Mouse (Mus musculus) mesoderm, embryonic 11.5 days (tissue): ENCODE data around the gene Cabcoco1.

Source experiments
- DNase-seq: peaks from one replicate; pipeline ENCODE4 v3.0.0-alpha.2; 2012; ENCODE audit warnings: low read depth, low spot score

The Cabcoco1 gene

DNA sequence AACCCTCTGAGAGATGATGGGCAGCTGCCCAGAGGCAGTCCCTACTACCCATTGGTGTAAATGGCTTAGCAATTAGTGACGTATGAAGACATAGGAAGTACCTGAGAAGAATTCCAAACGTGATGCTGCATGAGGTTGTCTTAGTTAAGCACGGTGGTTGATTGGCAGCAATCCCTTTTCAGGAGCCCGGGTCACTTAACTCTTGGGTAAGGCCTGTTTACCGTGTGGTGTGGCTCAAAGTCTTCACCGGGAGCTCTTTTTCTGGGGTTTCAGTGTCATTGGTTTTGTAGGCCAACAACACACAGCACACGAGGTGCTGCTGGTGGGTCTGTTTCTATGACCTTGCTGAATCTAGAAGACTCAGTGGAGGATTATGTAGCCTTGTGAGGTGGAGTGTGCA, 105.9 kb downstream of the Cabcoco1 start:
- no peak for DNase-seq

DNA sequence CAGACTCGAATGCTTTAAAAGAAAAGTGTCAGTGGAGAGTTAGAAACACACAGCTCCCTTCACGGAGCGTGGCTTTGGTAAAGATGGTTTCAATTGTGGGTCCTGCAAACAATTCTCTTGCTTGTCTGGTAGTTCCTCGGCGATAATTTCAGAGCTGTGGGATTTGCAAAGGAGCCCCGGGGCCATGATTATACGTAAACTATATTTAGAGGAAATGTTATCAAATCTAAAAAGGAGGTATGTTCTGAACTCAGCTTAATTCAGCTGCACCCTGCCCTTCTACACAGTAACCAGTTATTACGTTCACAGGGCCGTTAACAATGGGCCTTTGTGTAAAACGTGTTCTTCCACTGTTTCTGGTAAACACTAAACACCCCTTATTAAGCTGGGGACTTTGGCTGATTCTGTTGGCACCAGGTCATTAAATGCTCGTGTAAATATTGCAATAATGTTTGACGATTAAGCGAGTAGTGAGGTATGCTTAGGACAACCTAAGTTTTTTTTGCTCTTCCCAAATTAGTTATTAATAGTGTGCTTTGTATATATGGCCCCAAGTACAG, 106.6 kb downstream of the Cabcoco1 start:
- no peak for DNase-seq

DNA sequence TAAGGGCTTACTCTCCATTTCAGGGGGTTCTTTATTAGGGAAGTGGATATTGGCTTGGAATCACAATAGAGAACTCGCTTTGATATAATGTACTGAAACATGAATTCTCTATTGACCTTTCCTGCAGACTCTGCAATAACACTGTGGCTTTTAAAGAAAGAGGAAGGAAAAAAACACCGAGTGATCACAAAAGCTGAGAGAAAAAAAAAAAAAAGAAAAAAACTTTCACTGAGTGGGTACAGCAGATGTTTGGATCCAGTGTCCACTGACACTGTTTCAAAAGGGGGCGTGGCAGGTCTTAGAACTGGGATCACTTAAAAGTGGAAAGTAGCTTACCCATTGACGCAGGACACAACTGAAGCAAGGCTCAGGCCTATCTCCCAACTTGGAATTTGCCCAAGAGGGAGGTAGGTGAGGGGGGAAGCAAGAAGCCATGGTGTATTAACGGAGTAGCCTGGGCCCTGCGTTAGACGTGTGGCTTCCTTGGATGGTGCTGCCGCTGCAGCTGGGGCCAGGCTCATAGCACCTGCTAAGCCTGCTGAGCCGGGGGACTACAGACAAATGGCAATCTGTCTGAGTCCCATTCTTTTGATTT, 107.6 kb downstream of the Cabcoco1 start:
- DNase-seq = no peak

DNA sequence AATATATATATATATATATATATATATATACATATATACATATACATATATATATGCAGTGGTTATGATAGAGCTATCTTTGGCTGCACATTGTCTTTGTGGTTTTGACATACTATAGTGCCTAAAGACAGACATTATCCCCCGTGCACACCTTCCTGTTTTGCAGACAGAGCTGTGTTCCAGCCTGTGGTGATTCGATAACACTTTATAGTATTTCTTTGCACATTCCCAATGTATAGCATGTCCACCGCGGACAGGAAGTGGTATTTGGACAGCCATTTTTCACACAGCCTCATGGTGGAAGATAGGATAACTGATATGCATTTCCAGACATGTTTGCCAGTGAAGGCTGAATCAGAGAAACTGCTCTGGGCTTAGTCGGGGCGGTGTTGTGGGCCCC, 110.3 kb downstream of the Cabcoco1 start:
- no peak for DNase-seq

DNA sequence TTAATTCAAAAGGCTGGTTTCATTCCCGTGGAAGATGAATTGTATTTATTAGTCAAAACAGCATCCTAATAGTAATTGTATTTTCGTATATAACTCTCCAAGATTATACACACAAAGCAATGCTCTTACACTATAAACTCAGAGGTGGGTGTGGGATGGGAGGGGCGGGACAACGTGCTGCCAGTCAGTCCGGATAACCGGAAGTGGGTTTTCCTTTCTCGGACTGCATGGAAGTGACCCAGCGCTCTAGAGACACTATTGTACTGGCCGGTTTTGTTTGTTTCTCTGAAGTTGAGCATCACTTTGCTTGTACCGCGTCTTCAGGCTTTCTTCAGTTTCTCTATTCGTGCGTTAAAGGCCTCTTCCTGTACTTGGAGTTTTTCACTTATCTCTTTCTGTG, 110.8 kb downstream of the Cabcoco1 start:
- no peak for DNase-seq

DNA sequence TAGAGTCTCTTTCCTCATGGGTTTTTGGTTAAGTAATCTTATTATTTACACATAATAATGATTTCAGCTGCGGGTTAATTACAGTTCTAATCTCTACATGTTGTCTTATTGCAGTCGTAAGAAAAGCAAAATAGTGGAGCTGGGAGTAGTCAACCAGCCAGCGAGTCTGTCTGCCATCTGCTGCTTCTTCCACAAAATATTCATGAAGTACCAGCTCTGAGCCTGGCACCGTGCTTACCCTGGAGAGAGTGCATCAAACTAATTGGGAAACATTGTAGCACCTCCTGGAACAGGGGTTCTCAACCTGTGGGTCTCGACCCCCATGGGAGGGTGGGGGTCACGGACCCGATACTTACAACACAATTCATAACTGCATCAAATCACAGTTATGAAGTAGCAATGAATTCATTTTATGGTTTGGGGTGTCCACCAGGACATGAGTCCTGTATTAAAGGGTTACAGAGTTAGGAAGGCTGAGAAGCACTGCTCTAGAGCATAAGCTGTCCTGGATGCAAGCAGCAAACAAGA, 121.2 kb downstream of the Cabcoco1 start:
- DNase-seq = no peak

DNA sequence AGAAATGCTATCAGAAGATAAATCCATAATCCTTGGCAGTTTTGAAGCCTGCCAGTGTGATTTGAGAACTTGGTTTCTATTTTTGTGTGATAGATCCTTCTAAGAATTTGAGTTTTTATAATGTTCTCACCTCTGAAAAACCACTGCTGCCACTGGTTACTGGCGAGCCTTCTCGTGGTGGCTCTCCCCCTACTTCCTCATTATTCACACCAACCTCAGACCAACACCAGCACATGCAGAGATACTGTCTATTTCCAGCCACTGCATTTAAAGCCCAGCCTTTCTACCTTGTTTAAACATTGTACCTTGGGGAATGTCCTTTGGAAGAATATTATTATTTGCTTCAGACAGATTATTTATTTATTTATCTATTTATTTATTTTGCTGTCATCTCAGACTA, 121.8 kb downstream of the Cabcoco1 start:
- no peak for DNase-seq

DNA sequence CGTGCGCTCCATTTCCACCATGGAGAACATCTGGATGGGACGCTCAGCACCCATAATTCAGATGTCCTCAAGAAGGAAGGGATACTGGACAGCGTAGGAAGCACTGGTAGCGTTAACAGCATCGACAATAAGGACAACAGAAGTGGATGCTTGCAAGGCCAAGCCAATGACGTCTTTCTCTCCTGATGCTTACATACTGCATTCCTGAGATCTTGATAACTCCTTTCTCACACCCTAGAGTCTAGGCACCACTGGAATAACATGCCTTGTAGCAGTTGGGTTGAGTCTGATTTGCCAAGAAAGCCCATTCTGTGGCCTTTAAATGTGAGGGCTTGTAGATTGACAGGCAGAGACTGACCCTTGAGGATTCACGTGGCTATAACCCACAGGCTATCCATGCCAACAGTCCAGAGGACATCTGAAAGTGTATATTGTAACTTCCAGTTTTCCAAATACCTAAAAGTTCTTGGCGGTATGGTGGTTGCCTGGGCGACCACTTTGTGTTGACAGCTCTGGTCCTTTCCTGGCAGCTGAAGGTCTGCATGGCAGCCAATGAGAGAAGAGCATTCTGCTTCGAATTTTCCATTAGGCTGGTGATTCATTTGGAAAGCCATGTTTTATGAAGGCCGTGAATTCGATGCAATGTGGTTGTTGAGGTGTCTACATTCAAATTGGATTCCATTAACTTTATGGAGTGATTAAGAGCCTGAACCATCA, 124.5 kb downstream of the Cabcoco1 start:
- DNase-seq = no peak

DNA sequence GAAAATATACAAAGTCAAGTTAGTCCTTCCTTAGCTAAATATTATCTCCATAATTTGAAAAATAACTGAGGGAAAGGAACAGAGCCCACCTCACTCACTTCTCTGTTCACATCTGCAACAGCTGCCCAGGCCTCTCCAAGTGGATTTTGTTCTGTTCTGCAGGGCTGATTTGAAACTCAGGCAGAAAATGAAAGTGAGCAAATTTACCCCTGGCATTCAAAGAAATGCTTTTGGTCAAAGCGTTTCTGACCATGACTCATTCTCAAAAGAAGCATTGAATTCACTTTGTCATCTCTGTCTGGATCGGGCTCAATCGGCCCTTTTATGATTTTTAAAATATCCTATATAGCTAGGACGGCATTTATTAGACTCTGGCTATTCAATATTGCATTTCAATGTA, 135.8 kb downstream of the Cabcoco1 start:
- no peak for DNase-seq

DNA sequence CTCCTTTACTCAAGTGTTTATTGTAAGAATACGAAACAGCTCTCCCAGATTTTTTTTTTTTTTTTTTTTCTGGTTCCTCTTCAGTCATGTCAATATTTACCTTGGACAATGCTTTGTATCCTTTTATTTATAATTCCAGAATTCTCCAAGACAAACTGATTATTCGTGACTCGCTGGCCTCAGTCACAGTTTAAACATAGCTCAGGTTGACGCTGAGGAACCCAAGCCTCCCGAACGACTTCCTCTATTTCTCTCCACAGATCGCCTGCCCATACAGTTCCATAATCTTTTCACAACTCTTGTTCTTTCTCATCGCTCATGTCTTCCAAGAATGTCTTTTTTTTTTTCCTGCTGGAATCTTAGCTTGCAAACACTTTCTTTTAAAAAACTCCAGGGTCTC, 144.9 kb downstream of the Cabcoco1 start:
- no peak for DNase-seq

DNA sequence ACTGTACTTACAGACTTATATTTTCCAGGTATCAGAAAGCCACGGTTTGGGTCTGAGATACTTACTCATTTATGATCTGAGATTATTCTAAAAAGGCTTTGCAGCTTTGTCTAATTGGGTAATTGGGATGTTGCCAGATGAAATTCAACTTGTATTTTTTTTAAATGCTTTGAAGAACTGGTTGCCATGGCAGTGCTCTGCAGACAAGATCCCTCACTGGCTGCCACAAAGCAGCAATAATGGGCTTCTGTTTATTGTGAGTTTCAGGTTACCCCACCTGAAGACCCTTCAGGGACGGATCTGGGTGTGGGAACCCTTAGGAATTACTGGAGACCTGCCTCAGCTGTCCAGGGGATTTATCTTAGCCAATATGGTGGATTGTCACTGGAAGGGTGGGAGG, 145.6 kb downstream of the Cabcoco1 start:
- DNase-seq = no peak

DNA sequence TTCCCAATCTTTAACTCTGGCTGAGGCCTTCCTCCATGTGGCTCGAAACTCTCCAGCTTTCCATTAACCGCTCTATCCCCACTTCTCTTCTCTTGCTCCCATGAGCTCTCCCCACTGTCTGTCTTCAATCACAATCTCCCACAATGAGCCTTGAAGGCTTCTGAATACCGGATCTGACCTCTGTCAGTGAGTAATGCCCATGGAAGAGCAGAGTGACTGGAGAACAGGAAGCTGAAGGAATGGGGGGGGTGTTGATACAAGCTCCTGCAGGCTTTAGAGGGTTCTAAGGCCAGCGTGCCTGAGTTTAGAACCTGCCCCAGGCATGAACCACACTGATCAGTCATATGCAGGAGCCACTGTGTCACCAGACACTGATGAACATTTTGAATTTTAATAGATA, 150.1 kb downstream of the Cabcoco1 start:
- DNase-seq = no peak

DNA sequence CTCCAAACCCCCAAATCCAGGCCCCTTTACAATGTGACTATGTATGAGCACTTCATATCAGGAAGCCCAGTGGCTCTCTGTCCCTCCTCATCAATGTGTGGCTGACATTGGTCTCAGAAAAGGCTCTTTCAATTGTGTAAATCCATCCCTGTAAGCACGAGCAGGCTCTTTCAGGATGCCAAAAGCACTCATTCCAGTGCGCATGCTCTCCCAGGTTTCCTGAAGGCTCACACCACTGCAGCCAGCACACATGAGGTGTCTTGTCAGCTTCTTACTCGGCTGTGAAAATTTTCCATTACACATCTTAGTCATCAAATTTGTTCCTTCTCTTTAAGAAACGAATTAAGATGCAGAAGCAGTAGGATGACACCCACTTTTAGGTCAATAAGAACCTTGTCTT, 152.9 kb downstream of the Cabcoco1 start:
- no peak for DNase-seq

DNA sequence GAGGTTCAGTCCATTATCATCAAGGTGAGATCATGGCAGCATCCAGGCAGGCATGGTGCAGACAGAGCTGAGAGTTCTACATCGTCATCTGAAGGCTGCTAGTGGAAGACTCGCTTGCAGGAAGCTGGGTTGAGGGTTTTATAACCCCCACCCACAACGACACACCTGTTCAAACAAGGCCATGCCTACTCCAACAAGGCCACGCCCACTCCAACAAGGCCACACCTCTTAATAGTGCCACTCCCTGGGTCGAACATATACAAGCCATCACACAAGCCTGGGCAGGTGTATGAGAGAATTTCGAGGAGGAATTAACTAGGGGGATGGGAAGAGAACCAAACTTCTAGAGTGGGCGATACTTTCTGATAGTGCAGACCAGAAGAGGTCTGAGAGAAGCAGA, 153.6 kb downstream of the Cabcoco1 start:
- DNase-seq = no peak
